Mouse (Mus musculus) liver, adult 2 months (tissue): ENCODE results near the gene Fignl1.

Experiments
- CTCF ChIP-seq: fragments of 200-500 bp; IDR thresholded peaks from 2 replicates; pipeline ENCODE4 v1.5.1; 2011; ENCODE audit warnings: low read depth, low read length, control low read depth
- POLR2A ChIP-seq: fragments of 200-500 bp; IDR thresholded peaks from 2 replicates; pipeline ENCODE4 v1.6.1; 2011; ENCODE audit warnings: low read length, control low read depth; ENCODE audit not compliant: insufficient read depth; ENCODE audit errors: extremely low read depth

DNA sequence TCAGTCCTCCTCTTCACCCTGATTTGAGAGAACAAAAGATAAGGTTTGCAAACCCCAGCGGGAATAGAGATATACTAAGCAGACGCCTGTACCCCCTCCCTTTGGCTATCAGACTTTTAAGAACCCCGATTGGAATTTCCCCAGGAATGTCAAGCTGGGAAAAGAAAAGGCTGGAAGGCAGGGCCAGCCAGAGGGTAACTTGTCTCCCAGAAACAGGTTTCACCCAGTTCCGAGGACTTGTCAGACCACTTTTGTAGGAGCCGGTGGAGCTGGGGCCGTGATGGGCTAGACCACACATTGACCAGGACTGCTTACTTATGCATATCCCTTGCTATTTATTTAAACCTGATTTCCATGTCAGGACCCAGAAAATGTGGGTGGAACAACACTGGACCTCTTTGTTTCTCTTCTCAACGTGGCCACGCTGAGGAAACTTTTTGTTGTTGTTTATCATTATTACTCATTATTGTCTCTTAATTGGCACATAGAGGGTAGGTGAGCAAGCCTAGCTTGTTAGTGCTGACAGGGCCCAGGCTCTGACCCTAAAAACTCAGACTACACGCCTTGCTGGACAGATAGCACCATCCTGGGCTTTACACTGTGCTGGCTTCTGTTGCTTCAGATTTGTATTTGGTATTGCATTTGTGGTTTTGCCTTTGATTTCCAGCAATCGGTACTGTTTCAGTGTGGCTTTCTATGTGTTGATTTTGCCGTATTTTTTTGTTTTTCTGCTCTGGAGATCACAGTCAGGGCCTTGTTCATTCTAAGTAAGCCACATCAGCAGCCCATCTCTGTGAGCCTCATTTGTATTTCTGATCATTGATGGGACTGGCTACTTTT lies 20.6 kb upstream of the Fignl1 start:
- no peak for TF ChIP-seq CTCF
- TF ChIP-seq POLR2A = no peak
